Mouse (Mus musculus): ENCODE measurements around the gene Ctnnbip1. TPM values are rescaled to one million over a fixed set of nuclear protein-coding genes. Genes with fewer than 3 reads are reported as not detected.

The Ctnnbip1 gene
- total and polyA plus RNA-seq, 2 experiments, result 4.9 to 9.7 TPM

- 94% methylated on average over 2 of the region's 2 CpGs for WGBS
- Histone ChIP-seq H3K79me2 (ENCODE audit: control insufficient read depth, insufficient read depth, low read length) (no peaks in the 10 kb centered on the region), H3K4me1 (ENCODE audit: control insufficient read depth, insufficient read depth, low read length) (no peaks in the 10 kb centered on the region), H3K27me3 (ENCODE audit: control insufficient read depth, insufficient read depth, low read length) (no peaks in the 10 kb centered on the region), H3K36me3 (ENCODE audit: control insufficient read depth, insufficient read depth, low read length) (peaks cover 17% of the 10 kb centered on the region), H3K4me3 (ENCODE audit: insufficient read depth, low read depth, low read length) (no peak overlapping the region), H3K9ac (ENCODE audit: low read depth, low read length) (no peak overlapping the region), H3K27ac (replicated peaks; ENCODE audit: insufficient read depth, low read depth, low read length) (no peak overlapping the region)
- DNase-seq (ENCODE audit: extremely low read depth, low read depth, low spot score), result no peak
- no peak for TF ChIP-seq CTCF (IDR thresholded peaks at IDR 0.05; ENCODE audit: low read depth, low read length)
- no peak for TF ChIP-seq POLR2A (IDR thresholded peaks at IDR 0.05; ENCODE audit: extremely low read depth, insufficient read depth, low read length)
Observed at GRCm38 (mm10) chr4:149496612-149497011, 21.4 kb upstream of the Ctnnbip1 start.

- H3K4me3 ChIP-seq (ENCODE audit: insufficient read depth, low read depth, low read length), result no peak overlapping the region
Observed at GRCm38 (mm10) chr4:149498901-149499300, 19.1 kb upstream of the Ctnnbip1 start.

GRCm38 (mm10) chr4:149499790-149500189, 18.2 kb upstream of the Ctnnbip1 start:
- Histone ChIP-seq H3K27ac (replicated peaks; ENCODE audit: insufficient read depth, low read depth, low read length) (no peak overlapping the region), H3K4me3 (ENCODE audit: insufficient read depth, low read depth, low read length) (no peak overlapping the region), H3K27me3 (ENCODE audit: control insufficient read depth, insufficient read depth, low read length) (no peaks in the 10 kb centered on the region), H3K79me2 (ENCODE audit: control insufficient read depth, insufficient read depth, low read length) (no peaks in the 10 kb centered on the region), H3K36me3 (ENCODE audit: control insufficient read depth, insufficient read depth, low read length) (peaks cover 7% of the 10 kb centered on the region; the same call in 1 of the 2 replicates), H3K4me1 (ENCODE audit: control insufficient read depth, insufficient read depth, low read length) (no peaks in the 10 kb centered on the region), H3K9ac (ENCODE audit: low read depth, low read length) (no peak overlapping the region)
- TF ChIP-seq CTCF (IDR thresholded peaks at IDR 0.05; ENCODE audit: low read depth, low read length) (no peak), POLR2A (IDR thresholded peaks at IDR 0.05; ENCODE audit: extremely low read depth, insufficient read depth, low read length) (no peak)
- WGBS, result 86% methylated on average over 5 of the region's 5 CpGs
- no peak for DNase-seq (ENCODE audit: extremely low read depth, low read depth, low spot score)

More at GRCm38 (mm10) chr4:149498901-149499300, 19.1 kb upstream of the Ctnnbip1 start:
- 89% methylated on average over 8 of the region's 8 CpGs for WGBS
- Histone ChIP-seq H3K79me2 (ENCODE audit: control insufficient read depth, insufficient read depth, low read length) (no peaks in the 10 kb centered on the region), H3K9ac (ENCODE audit: low read depth, low read length) (no peak overlapping the region), H3K27me3 (ENCODE audit: control insufficient read depth, insufficient read depth, low read length) (no peaks in the 10 kb centered on the region), H3K36me3 (ENCODE audit: control insufficient read depth, insufficient read depth, low read length) (peaks cover 14% of the 10 kb centered on the region), H3K27ac (replicated peaks; ENCODE audit: insufficient read depth, low read depth, low read length) (no peak overlapping the region), H3K4me1 (ENCODE audit: control insufficient read depth, insufficient read depth, low read length) (no peaks in the 10 kb centered on the region)
- TF ChIP-seq CTCF (IDR thresholded peaks at IDR 0.05; ENCODE audit: low read depth, low read length) (no peak), POLR2A (IDR thresholded peaks at IDR 0.05; ENCODE audit: extremely low read depth, insufficient read depth, low read length) (no peak)
- DNase-seq (ENCODE audit: extremely low read depth, low read depth, low spot score), result no peak

GRCm38 (mm10) chr4:149504363-149504762, 13.7 kb upstream of the Ctnnbip1 start:
- WGBS, result 88% methylated on average over 5 of the region's 5 CpGs
- Histone ChIP-seq H3K27ac (replicated peaks; ENCODE audit: insufficient read depth, low read depth, low read length) (no peak overlapping the region), H3K27me3 (ENCODE audit: control insufficient read depth, insufficient read depth, low read length) (no peaks in the 10 kb centered on the region), H3K9ac (ENCODE audit: low read depth, low read length) (no peak overlapping the region), H3K4me3 (ENCODE audit: insufficient read depth, low read depth, low read length) (no peak overlapping the region), H3K36me3 (ENCODE audit: control insufficient read depth, insufficient read depth, low read length) (no peaks in the 10 kb centered on the region), H3K79me2 (ENCODE audit: control insufficient read depth, insufficient read depth, low read length) (no peaks in the 10 kb centered on the region), H3K4me1 (ENCODE audit: control insufficient read depth, insufficient read depth, low read length) (no peaks in the 10 kb centered on the region)
- no peak for DNase-seq (ENCODE audit: extremely low read depth, low read depth, low spot score)
- TF ChIP-seq POLR2A (IDR thresholded peaks at IDR 0.05; ENCODE audit: extremely low read depth, insufficient read depth, low read length), result no peak
- no peak for TF ChIP-seq CTCF (IDR thresholded peaks at IDR 0.05; ENCODE audit: low read depth, low read length)

GRCm38 (mm10) chr4:149504858-149505257, 13.2 kb upstream of the Ctnnbip1 start:
- no peak for TF ChIP-seq CTCF (IDR thresholded peaks at IDR 0.05; ENCODE audit: low read depth, low read length)
- no peak for TF ChIP-seq POLR2A (IDR thresholded peaks at IDR 0.05; ENCODE audit: extremely low read depth, insufficient read depth, low read length)
- H3K27ac ChIP-seq (replicated peaks; ENCODE audit: insufficient read depth, low read depth, low read length), result no peak overlapping the region
- WGBS, result 56% methylated on average over 3 of the region's 3 CpGs

GRCm38 (mm10) chr4:149505261-149505967, 12.6 kb upstream of the Ctnnbip1 start:
- Histone ChIP-seq H3K4me3 (ENCODE audit: insufficient read depth, low read depth, low read length) (no peak overlapping the region), H3K79me2 (ENCODE audit: control insufficient read depth, insufficient read depth, low read length) (no peaks in the 10 kb centered on the region), H3K27me3 (ENCODE audit: control insufficient read depth, insufficient read depth, low read length) (no peaks in the 10 kb centered on the region), H3K9ac (ENCODE audit: low read depth, low read length) (no peak overlapping the region), H3K27ac (replicated peaks; ENCODE audit: insufficient read depth, low read depth, low read length) (no peak overlapping the region), H3K36me3 (ENCODE audit: control insufficient read depth, insufficient read depth, low read length) (no peaks in the 10 kb centered on the region), H3K4me1 (ENCODE audit: control insufficient read depth, insufficient read depth, low read length) (no peaks in the 10 kb centered on the region)
- DNase-seq (ENCODE audit: extremely low read depth, low read depth, low spot score), result no peak
- 75% methylated on average over 15 of the region's 15 CpGs for WGBS
- TF ChIP-seq CTCF (IDR thresholded peaks at IDR 0.05; ENCODE audit: low read depth, low read length) (no peak), POLR2A (IDR thresholded peaks at IDR 0.05; ENCODE audit: extremely low read depth, insufficient read depth, low read length) (no peak)

More at GRCm38 (mm10) chr4:149504858-149505257, 13.2 kb upstream of the Ctnnbip1 start:
- no peaks in the 10 kb centered on the region for H3K79me2 ChIP-seq (ENCODE audit: control insufficient read depth, insufficient read depth, low read length)
- no peaks in the 10 kb centered on the region for H3K4me1 ChIP-seq (ENCODE audit: control insufficient read depth, insufficient read depth, low read length)
- H3K9ac ChIP-seq (ENCODE audit: low read depth, low read length), result no peak overlapping the region
- no peaks in the 10 kb centered on the region for H3K36me3 ChIP-seq (ENCODE audit: control insufficient read depth, insufficient read depth, low read length)
- no peak overlapping the region for H3K4me3 ChIP-seq (ENCODE audit: insufficient read depth, low read depth, low read length)
- DNase-seq (ENCODE audit: extremely low read depth, low read depth, low spot score), result no peak
- no peaks in the 10 kb centered on the region for H3K27me3 ChIP-seq (ENCODE audit: control insufficient read depth, insufficient read depth, low read length)

Data from liver, adult 2 months (tissue).